Mouse (Mus musculus) G1E (cell line): Measurements from ENCODE around the gene Dll1.

ENCODE experiments used
- CTCF ChIP-seq: IDR thresholded peaks from 2 replicates; pipeline ENCODE4 v1.5.1; 2012; ENCODE audit warnings: low read depth, low read length, inconsistent platforms, mixed read lengths
- GATA1 ChIP-seq: IDR thresholded peaks from 2 replicates; pipeline ENCODE4 v1.6.1; 2012; ENCODE audit warnings: borderline replicate concordance, low read length, inconsistent platforms, mixed read lengths
- POLR2AphosphoS5 ChIP-seq: IDR thresholded peaks from 2 replicates; pipeline ENCODE4 v1.6.1; 2012; ENCODE audit warnings: low read depth, low read length, inconsistent platforms; ENCODE audit not compliant: insufficient replicate concordance
- TAL1 ChIP-seq: conservative IDR thresholded peaks from 2 replicates; pipeline ENCODE4 v1.6.1; 2012; ENCODE audit warnings: low read depth, low read length, inconsistent platforms, mixed read lengths

GRCm38 (mm10) chr17:15375224-15375623 is 1.4 kb downstream of the Dll1 start:
- TF ChIP-seq CTCF (no peak), GATA1 (no peak), POLR2AphosphoS5 (no peak), TAL1 (no peak)
